Comparison of ENCODE assay signal across 8 mouse cellular contexts in genomic region chr8:80879426-80880195, GRCm38 (mm10). TPM values are rescaled to one million over a fixed set of nuclear protein-coding genes. Genes with fewer than 3 reads are reported as not detected.
A peak's percentile ranks its signal among the peaks of the same experiment; 100 is the strongest.
DNase-seq lines count a peak whose midpoint lies in the region; ATAC-seq lines count a peak whose summit lies in the region.

No protein-coding gene starts in this region.

- H3K4me1 ChIP-seq in hindbrain, embryonic 15.5 days (replicated peaks): peaks cover 29% of the 10 kb centered on the region
- peaks cover 17% of the 10 kb centered on the region for H3K4me1 ChIP-seq in limb, embryonic 12.5 days (replicated peaks)
- peaks cover 11% of the 10 kb centered on the region for H3K4me1 ChIP-seq in midbrain, embryonic 11.5 days (ENCODE audit: control insufficient read depth, insufficient read depth, low read length)
- peaks cover 15% of the 10 kb centered on the region for H3K4me1 ChIP-seq in stomach, embryonic 14.5 days (ENCODE audit: control insufficient read depth, insufficient read depth, low read length)

- under 1% methylated on average over 85 of the region's 90 CpGs for WGBS in hindbrain, embryonic 15.5 days
- WGBS in limb, embryonic 12.5 days: under 1% methylated on average over 90 of the region's 90 CpGs
- under 1% methylated on average over 87 of the region's 90 CpGs for WGBS in midbrain, embryonic 11.5 days
- under 1% methylated on average over 83 of the region's 90 CpGs for WGBS in stomach, embryonic 14.5 days

- peak overlapping the region; percentile 74 for H3K9ac ChIP-seq in hindbrain, embryonic 15.5 days
- H3K9ac ChIP-seq in limb, embryonic 12.5 days (replicated peaks): peak overlapping the region; percentile 90
- H3K9ac ChIP-seq in midbrain, embryonic 11.5 days (ENCODE audit: low read length): peak overlapping the region; percentile 80
- H3K9ac ChIP-seq in stomach, embryonic 14.5 days (replicated peaks; ENCODE audit: low read depth, low read length): peak overlapping the region; percentile 87

- H3K27me3 ChIP-seq in hindbrain, embryonic 15.5 days: no peaks in the 10 kb centered on the region
- no peaks in the 10 kb centered on the region for H3K27me3 ChIP-seq in limb, embryonic 12.5 days
- no peaks in the 10 kb centered on the region for H3K27me3 ChIP-seq in midbrain, embryonic 11.5 days (ENCODE audit: control insufficient read depth, insufficient read depth, low read length)
- no peaks in the 10 kb centered on the region for H3K27me3 ChIP-seq in stomach, embryonic 14.5 days (ENCODE audit: control insufficient read depth, insufficient read depth, low read length)

- DNase-seq in embryo, embryonic 10 days (ENCODE audit: low spot score): peak; percentile 73
- no peak for DNase-seq in embryo, embryonic 9.5 days (ENCODE audit: extremely low spot score)
- peak; percentile 75 to 80 for DNase-seq in cerebellum, postnatal 10 days
- peak; percentile 57 to 69 for DNase-seq in gastrocnemius, adult 8-10 months (ENCODE audit: low spot score in 2 of 2)
- peak; percentile 97 for DNase-seq in midbrain, embryonic 11.5 days (ENCODE audit: low spot score, missing footprints)

- no peaks in the 10 kb centered on the region for H3K36me3 ChIP-seq in hindbrain, embryonic 15.5 days
- H3K36me3 ChIP-seq in limb, embryonic 12.5 days: no peaks in the 10 kb centered on the region
- no peaks in the 10 kb centered on the region for H3K36me3 ChIP-seq in midbrain, embryonic 11.5 days (ENCODE audit: control insufficient read depth, insufficient read depth, low read length)
- no peaks in the 10 kb centered on the region for H3K36me3 ChIP-seq in stomach, embryonic 14.5 days (ENCODE audit: control insufficient read depth, insufficient read depth, low read length)

- peak overlapping the region; percentile 94 for H3K4me3 ChIP-seq in hindbrain, embryonic 15.5 days
- peak overlapping the region; percentile 80 for H3K4me3 ChIP-seq in limb, embryonic 12.5 days (replicated peaks)
- H3K4me3 ChIP-seq in midbrain, embryonic 11.5 days (ENCODE audit: low read depth, low read length): peak overlapping the region; percentile 81
- peak overlapping the region; percentile 64 for H3K4me3 ChIP-seq in stomach, embryonic 14.5 days (ENCODE audit: low read depth, low read length)

- H3K9me3 ChIP-seq in hindbrain, embryonic 15.5 days: no peaks in the 10 kb centered on the region
- H3K9me3 ChIP-seq in limb, embryonic 12.5 days: no peaks in the 10 kb centered on the region
- H3K9me3 ChIP-seq in midbrain, embryonic 11.5 days (ENCODE audit: control insufficient read depth, low read length): no peaks in the 10 kb centered on the region
- H3K9me3 ChIP-seq in stomach, embryonic 14.5 days (ENCODE audit: control insufficient read depth, low read depth, low read length): no peaks in the 10 kb centered on the region

- peak overlapping the region; percentile 68 for H3K4me2 ChIP-seq in hindbrain, embryonic 15.5 days
- peak overlapping the region; percentile 69 for H3K4me2 ChIP-seq in limb, embryonic 12.5 days
- peak overlapping the region; percentile 76 for H3K4me2 ChIP-seq in midbrain, embryonic 11.5 days
- peak overlapping the region; percentile 59 for H3K4me2 ChIP-seq in stomach, embryonic 14.5 days (replicated peaks; ENCODE audit: low read depth, low read length)

- peak; percentile 1; the same call in 1 of the 2 replicates for ATAC-seq in hindbrain, embryonic 15.5 days (ENCODE audit: low FRiP score, low read depth)
- peak; percentile 0; the same call in 1 of the 2 replicates for ATAC-seq in limb, embryonic 12.5 days (ENCODE audit: insufficient number of reproducible peaks, insufficient read depth, low FRiP score, low TSS enrichment, low read depth)
- ATAC-seq in midbrain, embryonic 11.5 days (ENCODE audit: low FRiP score): peak; percentile 60
- ATAC-seq in stomach, embryonic 14.5 days (ENCODE audit: insufficient number of reproducible peaks, insufficient read depth, low FRiP score, low read depth): peak; percentile 66

- peak overlapping the region; percentile 88 for H3K27ac ChIP-seq in hindbrain, embryonic 15.5 days (replicated peaks)
- peak overlapping the region; percentile 99 for H3K27ac ChIP-seq in limb, embryonic 12.5 days
- peak overlapping the region; percentile 88 for H3K27ac ChIP-seq in midbrain, embryonic 11.5 days (ENCODE audit: low read depth, low read length)
- H3K27ac ChIP-seq in stomach, embryonic 14.5 days (ENCODE audit: low read length): peak overlapping the region; percentile 100

RNA-seq across cellular contexts. Expression of gene Gab1, which starts 0.7 kb away (rescaled TPM):
- 10 to 100 TPM in 3 of 4 experiments, 1 to 10 TPM in 1; 9.0 to 12.8 (median 11.5) TPM for total RNA-seq in gastrocnemius, adult 8-10 months (2022)
- polyA plus RNA-seq in hindbrain, embryonic 15.5 days (2015; fragmentation: Nextera tagmentation; extraction: Ambion mirVana): 10.9 and 14.0 TPM in 2 replicates
- polyA plus RNA-seq in limb, embryonic 12.5 days (2016; fragmentation: Nextera tagmentation; extraction: Ambion mirVana): 20.4 and 24.4 TPM in 2 replicates
- polyA plus RNA-seq in midbrain, embryonic 11.5 days (2014; fragmentation: Nextera tagmentation; extraction: Ambion mirVana): 17.2 and 18.0 TPM in 2 replicates
- 25.6 and 27.7 TPM in 2 replicates for polyA plus RNA-seq in stomach, embryonic 14.5 days (2014; fragmentation: Nextera tagmentation; extraction: Ambion mirVana)

Comparison
In these comparisons a context has a peak if more than half of its experiments do, and no peak if none do; other contexts are left out.
1. ATAC-seq: peak in every context shown above with its lines; median percentile 66 in stomach, embryonic 14.5 days; 60 in midbrain, embryonic 11.5 days; 1 in hindbrain, embryonic 15.5 days; 0 in limb, embryonic 12.5 days.